ENCODE assay signal across 20 mouse cellular contexts in the genomic region with DNA sequence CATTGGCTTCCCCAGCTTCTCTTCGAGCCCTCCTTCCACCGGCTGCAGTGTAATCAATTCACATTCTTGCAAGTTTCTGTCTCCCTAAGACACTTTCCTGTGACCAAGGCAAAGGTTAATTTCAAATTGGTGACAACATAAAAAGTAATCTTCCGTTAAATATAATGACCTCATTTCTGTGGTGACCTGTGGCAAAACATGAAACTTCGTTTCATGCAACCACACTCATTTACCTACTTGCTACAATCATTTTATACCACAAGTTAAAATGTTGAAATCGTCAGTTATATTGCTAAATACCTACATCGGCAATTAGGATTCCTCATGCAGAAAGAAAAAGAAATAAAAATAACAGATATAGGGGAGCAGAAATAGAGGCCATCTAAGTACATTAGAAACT.
DNase-seq lines count a peak whose midpoint lies in the region; ATAC-seq lines count a peak whose summit lies in the region.
"Had no signal": no experiment of that assay in that cellular context is flagged by ENCODE, and none has a peak within 500 bp of the region (broad histone marks: within the 10 kb centered on the region; RNA-seq: fewer than 3 reads in every experiment).

No protein-coding gene starts in this region.

- peak; percentile 54 for ATAC-seq in granulocyte monocyte progenitor cell, adult 5-6 weeks (replicated peaks; ENCODE audit: poor library complexity, severe bottlenecking)
- ATAC-seq in megakaryocyte, adult 5-6 weeks (ENCODE audit: poor library complexity, severe bottlenecking), result 0 out of 2 replicates have a peak, but pooled peaks have one; percentile 26
- ATAC-seq in megakaryocyte progenitor cell, adult 5-6 weeks (replicated peaks; ENCODE audit: poor library complexity), result peak; percentile 60
- ATAC-seq: activated CD4-positive, CD25-positive, alpha-beta regulatory T cell, adult 4 months; CD4-positive, CD25-positive, alpha-beta regulatory T cell, adult 4 months; Patski had no signal

- DNase-seq in layer of hippocampus, adult 9-10 months (ENCODE audit: low spot score), result no peak
- DNase-seq in c-Kit-positive CD71-positive TER-119-positive erythroid progenitor cells, embryonic 14.5 days (ENCODE audit: low spot score), result no peak
- DNase-seq in spleen, postnatal 36 days (ENCODE audit: low spot score in 2 of 2), result no peak
- DNase-seq: adrenal gland, adult 2 months; adrenal gland, adult 8-10 months; adrenal gland, postnatal 10 days; adrenal gland, postnatal 14 days; adrenal gland, postnatal 25 days; adrenal gland, postnatal 36 days; B cell, adult 2 months; cerebellum, adult 11 months; cerebellum, adult 11-12 months; cerebellum, adult 18-20 months; cerebellum, adult 2 months had no signal
